Mouse (Mus musculus): ENCODE measurements around the gene Dapk1. TPM values are rescaled to one million over a fixed set of nuclear protein-coding genes. Genes with fewer than 3 reads are reported as not detected.

The Dapk1 gene
- 14.2 and 14.8 TPM in 2 replicates for polyA plus RNA-seq (2014; fragmentation: Nextera tagmentation; extraction: Ambion mirVana)

GRCm38 (mm10) chr13:60601436-60602415 is at the start of gene Dapk1:
Dapk1 (plus strand) TSS chr13:60601947.
- H3K27ac ChIP-seq (replicated peaks; ENCODE audit: low read depth, low read length), result peak within 1 kb of the TSS; percentile 56
- no peaks in the 10 kb centered on the region for H3K27me3 ChIP-seq (ENCODE audit: control insufficient read depth, insufficient read depth, low read length)
- under 1% methylated on average over 84 of the region's 90 CpGs for WGBS
- peak within 1 kb of the TSS; percentile 75 for H3K4me3 ChIP-seq (ENCODE audit: low read depth, low read length)
- DNase-seq (ENCODE audit: low spot score), result peak; percentile 86
- peak within 1 kb of the TSS; percentile 84 for H3K4me2 ChIP-seq (ENCODE audit: low read depth, severe bottlenecking)
- H3K9ac ChIP-seq (ENCODE audit: low read length), result peak within 1 kb of the TSS; percentile 83
- H3K36me3 ChIP-seq (ENCODE audit: control insufficient read depth, insufficient read depth, low read length), result no peaks in the 10 kb centered on the region
- H3K9me3 ChIP-seq (ENCODE audit: control insufficient read depth, low read length), result no peaks in the 10 kb centered on the region
- H3K4me1 ChIP-seq (ENCODE audit: control insufficient read depth, insufficient read depth, low read length), result no peaks in the 10 kb centered on the region
- ATAC-seq (ENCODE audit: insufficient number of reproducible peaks, low FRiP score, low TSS enrichment, low read depth), result peak; percentile 82

GRCm38 (mm10) chr13:60553326-60553725 is 48.4 kb upstream of the Dapk1 start:
- WGBS, result 78% methylated on average over 3 of the region's 3 CpGs
- no peaks in the 10 kb centered on the region for H3K36me3 ChIP-seq (ENCODE audit: control insufficient read depth, insufficient read depth, low read length)
- no peaks in the 10 kb centered on the region for H3K9me3 ChIP-seq (ENCODE audit: control insufficient read depth, low read length)
- H3K4me2 ChIP-seq (ENCODE audit: low read depth, severe bottlenecking), result no peak overlapping the region
- no peak overlapping the region for H3K4me3 ChIP-seq (ENCODE audit: low read depth, low read length)
- ATAC-seq (ENCODE audit: insufficient number of reproducible peaks, low FRiP score, low TSS enrichment, low read depth) (no peak), DNase-seq (ENCODE audit: low spot score) (no peak)
- H3K9ac ChIP-seq (ENCODE audit: low read length), result no peak overlapping the region
- no peaks in the 10 kb centered on the region for H3K27me3 ChIP-seq (ENCODE audit: control insufficient read depth, insufficient read depth, low read length)
- H3K4me1 ChIP-seq (ENCODE audit: control insufficient read depth, insufficient read depth, low read length), result no peaks in the 10 kb centered on the region
- H3K27ac ChIP-seq (replicated peaks; ENCODE audit: low read depth, low read length), result no peak overlapping the region

DNA sequence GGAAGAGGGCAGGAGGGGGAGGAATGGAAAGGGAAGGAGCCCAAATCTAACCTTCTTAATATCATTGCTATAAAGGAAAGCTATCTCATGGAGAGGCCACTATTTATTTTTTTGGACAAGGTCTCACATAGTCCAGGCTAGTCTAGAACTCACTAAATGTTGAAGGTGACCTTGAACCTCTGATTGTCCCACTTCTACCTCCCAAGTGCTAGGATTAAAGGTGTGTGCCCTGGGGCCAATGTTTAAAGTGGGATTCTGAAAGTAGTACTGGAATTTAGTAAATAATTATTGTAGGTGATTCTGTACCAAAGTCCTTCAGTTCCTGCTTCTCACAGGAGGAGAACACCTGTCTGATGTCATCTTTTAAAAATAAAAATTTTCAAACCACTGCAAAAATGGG is 45.3 kb upstream of the Dapk1 start:
- Histone ChIP-seq H3K36me3 (ENCODE audit: control insufficient read depth, insufficient read depth, low read length) (no peaks in the 10 kb centered on the region), H3K27me3 (ENCODE audit: control insufficient read depth, insufficient read depth, low read length) (no peaks in the 10 kb centered on the region), H3K4me1 (ENCODE audit: control insufficient read depth, insufficient read depth, low read length) (no peaks in the 10 kb centered on the region), H3K9ac (ENCODE audit: low read length) (no peak overlapping the region), H3K9me3 (ENCODE audit: control insufficient read depth, low read length) (no peaks in the 10 kb centered on the region), H3K4me2 (ENCODE audit: low read depth, severe bottlenecking) (no peak overlapping the region), H3K4me3 (ENCODE audit: low read depth, low read length) (no peak overlapping the region), H3K27ac (replicated peaks; ENCODE audit: low read depth, low read length) (no peak overlapping the region)
- DNase-seq (ENCODE audit: low spot score), result no peak
- no peak for ATAC-seq (ENCODE audit: insufficient number of reproducible peaks, low FRiP score, low TSS enrichment, low read depth)

DNA sequence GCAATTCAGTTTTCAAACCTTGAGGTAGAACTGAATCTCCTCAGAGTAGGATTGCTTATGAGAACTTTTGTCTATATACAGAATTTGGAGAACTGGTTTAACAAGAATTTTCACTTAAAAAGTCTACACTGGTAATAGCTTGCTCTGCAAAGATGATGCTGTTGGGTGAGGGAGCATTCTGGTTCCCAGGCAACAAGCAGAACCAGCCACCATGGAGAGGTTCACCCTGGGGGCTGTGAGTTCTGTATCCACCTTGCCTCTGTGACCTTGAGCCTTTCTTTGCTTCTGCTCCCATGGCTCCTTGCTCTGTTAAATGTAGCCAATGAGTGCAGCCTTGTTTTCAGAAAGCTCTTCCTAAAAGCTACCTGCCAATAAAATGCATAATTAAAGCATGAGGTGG is 44.8 kb upstream of the Dapk1 start:
- no peak overlapping the region for H3K9ac ChIP-seq (ENCODE audit: low read length)
- H3K36me3 ChIP-seq (ENCODE audit: control insufficient read depth, insufficient read depth, low read length), result no peaks in the 10 kb centered on the region
- no peaks in the 10 kb centered on the region for H3K9me3 ChIP-seq (ENCODE audit: control insufficient read depth, low read length)
- DNase-seq (ENCODE audit: low spot score) (no peak), ATAC-seq (ENCODE audit: insufficient number of reproducible peaks, low FRiP score, low TSS enrichment, low read depth) (no peak)
- H3K27me3 ChIP-seq (ENCODE audit: control insufficient read depth, insufficient read depth, low read length), result no peaks in the 10 kb centered on the region
- no peaks in the 10 kb centered on the region for H3K4me1 ChIP-seq (ENCODE audit: control insufficient read depth, insufficient read depth, low read length)
- no peak overlapping the region for H3K4me3 ChIP-seq (ENCODE audit: low read depth, low read length)
- no peak overlapping the region for H3K27ac ChIP-seq (replicated peaks; ENCODE audit: low read depth, low read length)
- no peak overlapping the region for H3K4me2 ChIP-seq (ENCODE audit: low read depth, severe bottlenecking)

GRCm38 (mm10) chr13:60564303-60564702 is 37.4 kb upstream of the Dapk1 start:
- 72% methylated on average over 6 of the region's 6 CpGs for WGBS

DNA sequence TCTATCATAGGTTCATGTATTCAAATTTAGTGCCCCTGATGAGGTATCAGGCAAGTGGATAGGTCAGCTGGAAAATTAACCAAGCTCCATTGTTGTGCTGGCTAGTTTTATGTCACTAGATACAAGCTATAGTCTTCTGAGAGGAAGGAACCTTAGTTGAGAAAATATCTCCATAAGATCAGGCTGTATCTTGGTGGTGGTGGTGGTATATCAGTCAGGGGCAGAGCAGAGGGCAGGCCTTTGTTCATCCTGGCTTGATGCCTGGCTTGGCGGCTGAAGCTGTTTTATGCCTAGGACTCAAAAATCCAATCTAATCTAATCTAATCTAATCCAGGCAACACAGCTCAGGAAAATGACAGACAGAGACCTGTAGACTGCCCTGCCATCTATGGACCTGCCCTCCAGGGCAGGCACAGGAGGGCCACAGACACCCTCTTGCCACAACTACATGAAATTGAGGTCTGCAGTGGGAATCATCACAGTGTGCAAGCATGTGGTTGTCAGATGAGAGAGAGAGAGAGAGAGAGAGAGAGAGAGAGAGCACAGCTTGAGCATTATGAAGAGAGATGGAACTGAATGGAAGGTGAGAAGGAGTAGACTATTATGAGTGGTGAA is 32.7 kb upstream of the Dapk1 start:
- DNase-seq (ENCODE audit: low spot score) (no peak), ATAC-seq (ENCODE audit: insufficient number of reproducible peaks, low FRiP score, low TSS enrichment, low read depth) (no peak)
- no peaks in the 10 kb centered on the region for H3K9me3 ChIP-seq (ENCODE audit: control insufficient read depth, low read length)
- H3K4me1 ChIP-seq (ENCODE audit: control insufficient read depth, insufficient read depth, low read length), result no peaks in the 10 kb centered on the region
- 89% methylated on average over 1 of the region's 1 CpGs for WGBS
- no peak overlapping the region for H3K4me3 ChIP-seq (ENCODE audit: low read depth, low read length)
- H3K9ac ChIP-seq (ENCODE audit: low read length), result no peak overlapping the region
- no peaks in the 10 kb centered on the region for H3K36me3 ChIP-seq (ENCODE audit: control insufficient read depth, insufficient read depth, low read length)
- no peak overlapping the region for H3K27ac ChIP-seq (replicated peaks; ENCODE audit: low read depth, low read length)
- no peak overlapping the region for H3K4me2 ChIP-seq (ENCODE audit: low read depth, severe bottlenecking)
- no peaks in the 10 kb centered on the region for H3K27me3 ChIP-seq (ENCODE audit: control insufficient read depth, insufficient read depth, low read length)

More at GRCm38 (mm10) chr13:60564303-60564702, 37.4 kb upstream of the Dapk1 start:
- DNase-seq (ENCODE audit: low spot score) (no peak), ATAC-seq (ENCODE audit: insufficient number of reproducible peaks, low FRiP score, low TSS enrichment, low read depth) (no peak)
- Histone ChIP-seq H3K9ac (ENCODE audit: low read length) (no peak overlapping the region), H3K27ac (replicated peaks; ENCODE audit: low read depth, low read length) (no peak overlapping the region), H3K4me1 (ENCODE audit: control insufficient read depth, insufficient read depth, low read length) (no peaks in the 10 kb centered on the region), H3K9me3 (ENCODE audit: control insufficient read depth, low read length) (no peaks in the 10 kb centered on the region), H3K4me3 (ENCODE audit: low read depth, low read length) (no peak overlapping the region), H3K4me2 (ENCODE audit: low read depth, severe bottlenecking) (no peak overlapping the region), H3K36me3 (ENCODE audit: control insufficient read depth, insufficient read depth, low read length) (no peaks in the 10 kb centered on the region), H3K27me3 (ENCODE audit: control insufficient read depth, insufficient read depth, low read length) (no peaks in the 10 kb centered on the region)

DNA sequence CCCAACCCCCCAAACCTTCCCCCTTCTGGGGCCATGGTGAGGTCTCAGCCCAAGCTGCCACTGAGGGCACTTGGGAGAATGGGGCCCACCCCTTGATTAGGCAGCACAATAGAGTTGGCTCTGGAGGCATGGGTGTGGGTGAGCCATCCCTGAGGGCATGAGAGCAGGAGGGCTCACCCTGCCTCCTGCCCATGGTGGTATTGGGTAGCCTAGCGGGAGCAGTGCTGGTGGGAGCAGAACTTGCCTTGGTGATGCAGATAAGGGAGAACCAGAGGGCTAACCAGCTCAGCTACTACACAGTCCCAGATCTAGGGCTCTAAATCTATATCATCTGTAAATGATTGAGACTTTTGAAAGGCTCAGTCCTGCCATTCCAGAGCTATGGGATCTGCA is 32.2 kb upstream of the Dapk1 start:
- Histone ChIP-seq H3K4me1 (ENCODE audit: control insufficient read depth, insufficient read depth, low read length) (no peaks in the 10 kb centered on the region), H3K36me3 (ENCODE audit: control insufficient read depth, insufficient read depth, low read length) (no peaks in the 10 kb centered on the region), H3K9ac (ENCODE audit: low read length) (no peak overlapping the region), H3K27ac (replicated peaks; ENCODE audit: low read depth, low read length) (no peak overlapping the region), H3K27me3 (ENCODE audit: control insufficient read depth, insufficient read depth, low read length) (no peaks in the 10 kb centered on the region), H3K9me3 (ENCODE audit: control insufficient read depth, low read length) (no peaks in the 10 kb centered on the region), H3K4me3 (ENCODE audit: low read depth, low read length) (no peak overlapping the region), H3K4me2 (ENCODE audit: low read depth, severe bottlenecking) (no peak overlapping the region)
- no peak for DNase-seq (ENCODE audit: low spot score)
- WGBS, result 72% methylated on average over 1 of the region's 1 CpGs
- no peak for ATAC-seq (ENCODE audit: insufficient number of reproducible peaks, low FRiP score, low TSS enrichment, low read depth)

DNA sequence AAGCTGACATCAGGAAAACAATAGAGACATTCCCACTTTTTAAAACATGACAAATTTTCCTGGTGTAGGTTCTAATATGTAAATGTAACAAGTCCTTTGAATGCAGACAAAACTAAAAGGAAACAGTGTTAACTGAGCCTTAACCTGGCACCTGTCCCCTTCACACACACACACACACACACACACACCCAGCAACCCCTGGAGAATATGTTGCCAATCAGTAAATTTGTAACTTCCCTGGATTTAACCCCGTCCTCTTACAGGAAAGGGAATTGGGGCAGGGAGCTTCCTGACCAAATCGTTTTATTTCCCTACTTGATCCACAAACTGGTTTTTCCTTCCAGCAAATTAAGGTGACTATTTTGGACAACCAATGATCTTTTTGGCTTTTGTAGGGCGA is 28.2 kb upstream of the Dapk1 start:
- 71% methylated on average over 3 of the region's 3 CpGs for WGBS
- no peak overlapping the region for H3K4me2 ChIP-seq (ENCODE audit: low read depth, severe bottlenecking)
- DNase-seq (ENCODE audit: low spot score), result no peak
- no peak for ATAC-seq (ENCODE audit: insufficient number of reproducible peaks, low FRiP score, low TSS enrichment, low read depth)
- no peak overlapping the region for H3K27ac ChIP-seq (replicated peaks; ENCODE audit: low read depth, low read length)
- H3K4me3 ChIP-seq (ENCODE audit: low read depth, low read length), result no peak overlapping the region
- no peaks in the 10 kb centered on the region for H3K27me3 ChIP-seq (ENCODE audit: control insufficient read depth, insufficient read depth, low read length)
- no peak overlapping the region for H3K9ac ChIP-seq (ENCODE audit: low read length)
- no peaks in the 10 kb centered on the region for H3K36me3 ChIP-seq (ENCODE audit: control insufficient read depth, insufficient read depth, low read length)
- no peaks in the 10 kb centered on the region for H3K4me1 ChIP-seq (ENCODE audit: control insufficient read depth, insufficient read depth, low read length)
- H3K9me3 ChIP-seq (ENCODE audit: control insufficient read depth, low read length), result no peaks in the 10 kb centered on the region

Data from limb, embryonic 11.5 days (tissue).